Comparison of ENCODE assay signal across 9 mouse cellular contexts in genomic region chr11:113715078-113715674, GRCm38 (mm10). TPM values are rescaled to one million over a fixed set of nuclear protein-coding genes. Genes with fewer than 3 reads are reported as not detected.
DNase-seq lines count a peak whose midpoint lies in the region; ATAC-seq and TF ChIP-seq lines count a peak whose summit lies in the region.
"Had no signal": no experiment of that assay in that cellular context is flagged by ENCODE, and none has a peak within 500 bp of the region (broad histone marks: within the 10 kb centered on the region; RNA-seq: fewer than 3 reads in every experiment).

No protein-coding gene starts in this region.

- TF ChIP-seq POLR2A in cortical plate, adult 2 months (IDR thresholded peaks at IDR 0.05; ENCODE audit: extremely low read depth, insufficient read depth, low read length) = no peak

- H3K4me3 ChIP-seq in kidney, embryonic 15.5 days (replicated peaks) = no peak overlapping the region
- no peak overlapping the region for H3K4me3 ChIP-seq in cortical plate, adult 2 months (ENCODE audit: insufficient read depth, low read length)
- H3K4me3 ChIP-seq in midbrain, embryonic 14.5 days (replicated peaks; ENCODE audit: low read depth, low read length) = no peak overlapping the region

- no peaks in the 10 kb centered on the region for H3K27me3 ChIP-seq in kidney, embryonic 15.5 days
- H3K27me3 ChIP-seq in midbrain, embryonic 14.5 days (ENCODE audit: control insufficient read depth, insufficient read depth, low read length) = no peaks in the 10 kb centered on the region

- no peak overlapping the region for H3K27ac ChIP-seq in kidney, embryonic 15.5 days
- no peak overlapping the region for H3K27ac ChIP-seq in cortical plate, adult 2 months (ENCODE audit: insufficient read depth, low read length)
- H3K27ac ChIP-seq in midbrain, embryonic 14.5 days (replicated peaks; ENCODE audit: low read depth, low read length) = no peak overlapping the region

- peaks cover 26% of the 10 kb centered on the region for H3K4me1 ChIP-seq in kidney, embryonic 15.5 days
- no peaks in the 10 kb centered on the region for H3K4me1 ChIP-seq in cortical plate, adult 2 months (ENCODE audit: control insufficient read depth, insufficient read depth, low read length)
- peaks cover 10% of the 10 kb centered on the region for H3K4me1 ChIP-seq in midbrain, embryonic 14.5 days (ENCODE audit: control insufficient read depth, insufficient read depth, low read length)

- H3K9ac ChIP-seq in kidney, embryonic 15.5 days = no peak overlapping the region
- H3K9ac ChIP-seq in midbrain, embryonic 14.5 days (replicated peaks; ENCODE audit: low read length) = no peak overlapping the region

- H3K36me3 ChIP-seq in kidney, embryonic 15.5 days = no peaks in the 10 kb centered on the region
- no peaks in the 10 kb centered on the region for H3K36me3 ChIP-seq in midbrain, embryonic 14.5 days (ENCODE audit: control insufficient read depth, insufficient read depth, low read length)

- 0 out of 2 replicates have a peak, but pooled peaks have one; percentile 16 for TF ChIP-seq CTCF in cortical plate, adult 2 months (IDR thresholded peaks at IDR 0.05; ENCODE audit: extremely low read depth, insufficient read depth, low read length)

- no peaks in the 10 kb centered on the region for H3K9me3 ChIP-seq in kidney, embryonic 15.5 days (replicated peaks)
- no peaks in the 10 kb centered on the region for H3K9me3 ChIP-seq in midbrain, embryonic 14.5 days (ENCODE audit: control insufficient read depth, low read length)

- 70% methylated on average over 7 of the region's 7 CpGs for WGBS in kidney, embryonic 15.5 days
- 71% methylated on average over 7 of the region's 7 CpGs for WGBS in midbrain, embryonic 14.5 days

- H3K4me2 ChIP-seq in kidney, embryonic 15.5 days = no peak overlapping the region
- no peak overlapping the region for H3K4me2 ChIP-seq in midbrain, embryonic 14.5 days (ENCODE audit: low read length)

- DNase-seq in kidney, adult 9 months = no peak
- DNase-seq in ES-CJ7 (ENCODE audit: low read depth, low spot score) = peak; percentile 42
- peak; percentile 84 for DNase-seq in retina, postnatal 1 day
- DNase-seq in midbrain, embryonic 14.5 days = no peak
- no peak for DNase-seq in left cerebral cortex, adult 9 months (ENCODE audit: low spot score in 2 of 2)
- no peak for DNase-seq in cerebellum, postnatal 36 days
- DNase-seq: cerebellum, adult 11-12 months had no signal

- 0 out of 2 replicates have a peak, but pooled peaks have one; percentile 10 for ATAC-seq in kidney, embryonic 15.5 days (replicated peaks; ENCODE audit: low FRiP score)
- no peak for ATAC-seq in midbrain, embryonic 14.5 days (ENCODE audit: low FRiP score, low TSS enrichment)

RNA-seq across cellular contexts. Expression of gene Cpsf4l, which starts 5.4 kb away (rescaled TPM):
- 0.74 and 1.2 TPM in 2 replicates for polyA plus RNA-seq in kidney, embryonic 15.5 days (2015; fragmentation: Nextera tagmentation; extraction: Ambion mirVana)
- polyA plus RNA-seq in cortical plate, adult 2 months (2012; rRNA removed) = 0.06 and 0.08 TPM in 2 replicates
- 0.26 and 0.47 TPM in 2 replicates for polyA plus RNA-seq in midbrain, embryonic 14.5 days (2014; fragmentation: Nextera tagmentation; extraction: Ambion mirVana)

RNA-seq across cellular contexts. Expression of gene D11Wsu47e, which starts 31.0 kb away (rescaled TPM):
- 21.3 and 22.0 TPM in 2 replicates for polyA plus RNA-seq in kidney, embryonic 15.5 days (2015; fragmentation: Nextera tagmentation; extraction: Ambion mirVana)
- polyA plus RNA-seq in cortical plate, adult 2 months (2012; rRNA removed) = 14.2 and 15.2 TPM in 2 replicates
- 25.5 and 28.8 TPM in 2 replicates for polyA plus RNA-seq in midbrain, embryonic 14.5 days (2014; fragmentation: Nextera tagmentation; extraction: Ambion mirVana)

RNA-seq across cellular contexts. Expression of gene Fam104a, which starts 31.2 kb away (rescaled TPM):
- polyA plus RNA-seq in kidney, embryonic 15.5 days (2015; fragmentation: Nextera tagmentation; extraction: Ambion mirVana) = 44.4 and 45.3 TPM in 2 replicates
- polyA plus RNA-seq in cortical plate, adult 2 months (2012; rRNA removed) = 28.0 and 28.6 TPM in 2 replicates
- 42.9 and 46.1 TPM in 2 replicates for polyA plus RNA-seq in midbrain, embryonic 14.5 days (2014; fragmentation: Nextera tagmentation; extraction: Ambion mirVana)

RNA-seq across cellular contexts. Expression of gene Cdc42ep4, which starts 36.5 kb away (rescaled TPM):
- polyA plus RNA-seq in kidney, embryonic 15.5 days (2015; fragmentation: Nextera tagmentation; extraction: Ambion mirVana) = 63.7 and 66.7 TPM in 2 replicates
- polyA plus RNA-seq in cortical plate, adult 2 months (2012; rRNA removed) = 24.3 and 24.7 TPM in 2 replicates
- 45.4 and 49.5 TPM in 2 replicates for polyA plus RNA-seq in midbrain, embryonic 14.5 days (2014; fragmentation: Nextera tagmentation; extraction: Ambion mirVana)

Comparison
In these comparisons a context has a peak if more than half of its experiments do, and no peak if none do; other contexts are left out.
1. DNase-seq: peak in ES-CJ7 (single experiment) and retina, postnatal 1 day (single experiment); none in kidney, adult 9 months (single experiment), midbrain, embryonic 14.5 days (single experiment), left cerebral cortex, adult 9 months (0 of 2) and cerebellum, postnatal 36 days (0 of 2).